Mouse (Mus musculus): Measurements from ENCODE around the gene Lilrb4a. TPM values are rescaled to one million over a fixed set of nuclear protein-coding genes. Genes with fewer than 3 reads are reported as not detected.

The Lilrb4a gene
- polyA plus RNA-seq, 1 experiment from 2014 or later = 0.88 TPM

- no peaks in the 10 kb centered on the region for H3K36me3 ChIP-seq (ENCODE audit: control insufficient read depth, insufficient read depth, low read length)
- H3K4me2 ChIP-seq (ENCODE audit: low read length) = no peak overlapping the region
- no peak overlapping the region for H3K27ac ChIP-seq (ENCODE audit: low read depth, low read length)
- no peaks in the 10 kb centered on the region for H3K9me3 ChIP-seq (ENCODE audit: control insufficient read depth, low read length)
- H3K4me3 ChIP-seq (ENCODE audit: low read length) = no peak overlapping the region
- H3K4me1 ChIP-seq (ENCODE audit: control insufficient read depth, insufficient read depth, low read depth, low read length) = no peaks in the 10 kb centered on the region
- H3K27me3 ChIP-seq (replicated peaks; ENCODE audit: control insufficient read depth, insufficient read depth, low read length) = no peaks in the 10 kb centered on the region
- no peak overlapping the region for H3K9ac ChIP-seq (ENCODE audit: low read depth, low read length)
- ATAC-seq = no peak
Measured at GRCm38 (mm10) chr10:51521453-51521852, 30.7 kb downstream of the Lilrb4a start.

- H3K27me3 ChIP-seq (replicated peaks; ENCODE audit: control insufficient read depth, insufficient read depth, low read length) = no peaks in the 10 kb centered on the region
- ATAC-seq = no peak
- no peak overlapping the region for H3K27ac ChIP-seq (ENCODE audit: low read depth, low read length)
- no peak overlapping the region for H3K4me3 ChIP-seq (ENCODE audit: low read length)
- no peaks in the 10 kb centered on the region for H3K36me3 ChIP-seq (ENCODE audit: control insufficient read depth, insufficient read depth, low read length)
- H3K4me2 ChIP-seq (ENCODE audit: low read length) = no peak overlapping the region
- no peaks in the 10 kb centered on the region for H3K4me1 ChIP-seq (ENCODE audit: control insufficient read depth, insufficient read depth, low read depth, low read length)
- 76% methylated on average over 7 of the region's 7 CpGs for WGBS
- no peak overlapping the region for H3K9ac ChIP-seq (ENCODE audit: low read depth, low read length)
- H3K9me3 ChIP-seq (ENCODE audit: control insufficient read depth, low read length) = no peaks in the 10 kb centered on the region
Measured at GRCm38 (mm10) chr10:51526090-51526489, 35.3 kb downstream of the Lilrb4a start.

GRCm38 (mm10) chr10:51526633-51527032, 35.9 kb downstream of the Lilrb4a start:
- Histone ChIP-seq H3K9ac (ENCODE audit: low read depth, low read length) (no peak overlapping the region), H3K27me3 (replicated peaks; ENCODE audit: control insufficient read depth, insufficient read depth, low read length) (no peaks in the 10 kb centered on the region), H3K4me3 (ENCODE audit: low read length) (no peak overlapping the region), H3K36me3 (ENCODE audit: control insufficient read depth, insufficient read depth, low read length) (no peaks in the 10 kb centered on the region), H3K27ac (ENCODE audit: low read depth, low read length) (no peak overlapping the region), H3K4me2 (ENCODE audit: low read length) (no peak overlapping the region), H3K4me1 (ENCODE audit: control insufficient read depth, insufficient read depth, low read depth, low read length) (no peaks in the 10 kb centered on the region), H3K9me3 (ENCODE audit: control insufficient read depth, low read length) (no peaks in the 10 kb centered on the region)
- WGBS = 82% methylated on average over 4 of the region's 4 CpGs
- ATAC-seq = no peak

GRCm38 (mm10) chr10:51528840-51529434, 38.2 kb downstream of the Lilrb4a start:
- Histone ChIP-seq H3K4me3 (ENCODE audit: low read length) (no peak overlapping the region), H3K9me3 (ENCODE audit: control insufficient read depth, low read length) (no peaks in the 10 kb centered on the region), H3K4me2 (ENCODE audit: low read length) (no peak overlapping the region), H3K9ac (ENCODE audit: low read depth, low read length) (no peak overlapping the region), H3K4me1 (ENCODE audit: control insufficient read depth, insufficient read depth, low read depth, low read length) (no peaks in the 10 kb centered on the region), H3K27ac (ENCODE audit: low read depth, low read length) (no peak overlapping the region), H3K36me3 (ENCODE audit: control insufficient read depth, insufficient read depth, low read length) (no peaks in the 10 kb centered on the region), H3K27me3 (replicated peaks; ENCODE audit: control insufficient read depth, insufficient read depth, low read length) (no peaks in the 10 kb centered on the region)
- ATAC-seq = no peak
- 77% methylated on average over 8 of the region's 8 CpGs for WGBS

GRCm38 (mm10) chr10:51529497-51529896, 38.7 kb downstream of the Lilrb4a start:
- ATAC-seq = no peak
- Histone ChIP-seq H3K27ac (ENCODE audit: low read depth, low read length) (no peak overlapping the region), H3K27me3 (replicated peaks; ENCODE audit: control insufficient read depth, insufficient read depth, low read length) (no peaks in the 10 kb centered on the region), H3K9me3 (ENCODE audit: control insufficient read depth, low read length) (no peaks in the 10 kb centered on the region), H3K4me1 (ENCODE audit: control insufficient read depth, insufficient read depth, low read depth, low read length) (no peaks in the 10 kb centered on the region), H3K4me3 (ENCODE audit: low read length) (no peak overlapping the region), H3K4me2 (ENCODE audit: low read length) (no peak overlapping the region), H3K36me3 (ENCODE audit: control insufficient read depth, insufficient read depth, low read length) (no peaks in the 10 kb centered on the region), H3K9ac (ENCODE audit: low read depth, low read length) (no peak overlapping the region)
- WGBS = 86% methylated on average over 3 of the region's 3 CpGs

- H3K4me3 ChIP-seq (ENCODE audit: low read length) = no peak overlapping the region
- WGBS = 81% methylated on average over 7 of the region's 7 CpGs
- H3K9me3 ChIP-seq (ENCODE audit: control insufficient read depth, low read length) = no peaks in the 10 kb centered on the region
- no peak overlapping the region for H3K4me2 ChIP-seq (ENCODE audit: low read length)
- H3K9ac ChIP-seq (ENCODE audit: low read depth, low read length) = no peak overlapping the region
- ATAC-seq = no peak
- no peaks in the 10 kb centered on the region for H3K27me3 ChIP-seq (replicated peaks; ENCODE audit: control insufficient read depth, insufficient read depth, low read length)
- H3K36me3 ChIP-seq (ENCODE audit: control insufficient read depth, insufficient read depth, low read length) = no peaks in the 10 kb centered on the region
- H3K27ac ChIP-seq (ENCODE audit: low read depth, low read length) = no peak overlapping the region
- H3K4me1 ChIP-seq (ENCODE audit: control insufficient read depth, insufficient read depth, low read depth, low read length) = no peaks in the 10 kb centered on the region
Measured at GRCm38 (mm10) chr10:51530813-51531212, 40.1 kb downstream of the Lilrb4a start.

Other genes starting within 250 kb of the Lilrb4a start
- not detected in 2 replicates for gene Gm49339, start 10.3 kb upstream of the Lilrb4a start, polyA plus RNA-seq (2015; fragmentation: Nextera tagmentation; extraction: Ambion mirVana)
- 0.09 and 0.22 TPM in 2 replicates for gene Lilr4b, start 10.3 kb upstream of the Lilrb4a start, polyA plus RNA-seq (2015; fragmentation: Nextera tagmentation; extraction: Ambion mirVana)
- 2.2 and 2.8 TPM in 2 replicates for gene Fam162b, start 99.6 kb downstream of the Lilrb4a start, polyA plus RNA-seq (2015; fragmentation: Nextera tagmentation; extraction: Ambion mirVana)
- not detected in 2 replicates for gene Gprc6a, start 140.5 kb downstream of the Lilrb4a start, polyA plus RNA-seq (2015; fragmentation: Nextera tagmentation; extraction: Ambion mirVana)
- not detected in 2 replicates for gene Rfx6, start 186.8 kb downstream of the Lilrb4a start, polyA plus RNA-seq (2015; fragmentation: Nextera tagmentation; extraction: Ambion mirVana)